Mouse (Mus musculus): Measurements from ENCODE around the gene Lipo3. TPM values are rescaled to one million over a fixed set of nuclear protein-coding genes. Genes with fewer than 3 reads are reported as not detected.
"Not testable (repeated sequence)": the region's sequence is repeated elsewhere in the genome, so short reads cannot be mapped to it uniquely, and the experiment has no call there.

The Lipo3 gene
- polyA plus RNA-seq (2015; fragmentation: Nextera tagmentation; extraction: Ambion mirVana), result 13.8 and 14.5 TPM in 2 replicates

GRCm38 (mm10) chr19:33761287-33762086, at the start of gene Lipo3:
Lipo3 (minus strand) TSS chr19:33761951.
- peak; percentile 82 for ATAC-seq (ENCODE audit: insufficient read depth, low FRiP score, low read depth)

GRCm38 (mm10) chr19:33787359-33787758, 25.6 kb upstream of the Lipo3 start, which contains the start of gene Lipo1:
Lipo1 (minus strand) TSS chr19:33787459.
- not testable (repeated sequence) for H3K4me1 ChIP-seq; H3K4me2 ChIP-seq; H3K9me3 ChIP-seq; H3K27ac ChIP-seq; ATAC-seq (ENCODE audit: insufficient read depth, low FRiP score, low read depth); H3K4me3 ChIP-seq (replicated peaks); H3K27me3 ChIP-seq (replicated peaks); H3K9ac ChIP-seq; H3K36me3 ChIP-seq

More at GRCm38 (mm10) chr19:33761287-33762086, at the start of gene Lipo3:
- not testable (repeated sequence) for H3K27ac ChIP-seq; H3K4me3 ChIP-seq (replicated peaks); H3K27me3 ChIP-seq (replicated peaks); H3K36me3 ChIP-seq; H3K9me3 ChIP-seq; H3K9ac ChIP-seq; H3K4me1 ChIP-seq
- 34% methylated on average over 13 of the region's 41 CpGs for WGBS
- 0 out of 2 replicates have a peak within 1 kb of the TSS, but pooled peaks have one; percentile 25 for H3K4me2 ChIP-seq

- no peak for ATAC-seq (ENCODE audit: insufficient read depth, low FRiP score, low read depth)
- Histone ChIP-seq H3K36me3 (no peaks in the 10 kb centered on the region), H3K4me1 (no peaks in the 10 kb centered on the region), H3K27me3 (replicated peaks) (no peaks in the 10 kb centered on the region), H3K4me2 (no peak overlapping the region), H3K27ac (no peak overlapping the region), H3K9ac (no peak overlapping the region), H3K9me3 (no peaks in the 10 kb centered on the region), H3K4me3 (replicated peaks) (no peak overlapping the region)
- WGBS, result 86% methylated on average over 12 of the region's 12 CpGs
These were observed 25.0 kb upstream of the Lipo3 start for GRCm38 (mm10) chr19:33786576-33787277.

GRCm38 (mm10) chr19:33751259-33751658, 10.5 kb downstream of the Lipo3 start, which contains the start of gene Lipo2:
Lipo2 (minus strand) TSS chr19:33751359.
- H3K9ac ChIP-seq; H3K4me2 ChIP-seq; H3K27ac ChIP-seq; H3K36me3 ChIP-seq; H3K4me1 ChIP-seq; ATAC-seq (ENCODE audit: insufficient read depth, low FRiP score, low read depth); H3K27me3 ChIP-seq (replicated peaks); H3K9me3 ChIP-seq; H3K4me3 ChIP-seq (replicated peaks): not testable (repeated sequence)
- 91% methylated on average over 1 of the region's 1 CpGs for WGBS

GRCm38 (mm10) chr19:33625152-33625551, 136.6 kb downstream of the Lipo3 start, which contains the start of gene Gm8978:
Gm8978 (minus strand) TSS chr19:33625252.
- H3K27ac ChIP-seq; H3K9ac ChIP-seq; H3K36me3 ChIP-seq; ATAC-seq (ENCODE audit: insufficient read depth, low FRiP score, low read depth); H3K4me2 ChIP-seq; H3K4me1 ChIP-seq; H3K4me3 ChIP-seq (replicated peaks); H3K27me3 ChIP-seq (replicated peaks); H3K9me3 ChIP-seq: not testable (repeated sequence)

GRCm38 (mm10) chr19:33589626-33590302, 172.0 kb downstream of the Lipo3 start:
- Histone ChIP-seq H3K4me2 (peak overlapping the region; percentile 50), H3K4me3 (replicated peaks) (peak overlapping the region; percentile 38)
- not testable (repeated sequence) for H3K4me1 ChIP-seq; H3K27me3 ChIP-seq (replicated peaks); H3K36me3 ChIP-seq; H3K9me3 ChIP-seq; H3K27ac ChIP-seq; H3K9ac ChIP-seq
- WGBS, result 3% methylated on average over 11 of the region's 38 CpGs
- ATAC-seq (ENCODE audit: insufficient read depth, low FRiP score, low read depth), result peak; percentile 94

- not testable (repeated sequence) for H3K27ac ChIP-seq; H3K4me3 ChIP-seq (replicated peaks); H3K4me1 ChIP-seq; H3K9me3 ChIP-seq; H3K9ac ChIP-seq; H3K36me3 ChIP-seq; ATAC-seq (ENCODE audit: insufficient read depth, low FRiP score, low read depth); H3K4me2 ChIP-seq; H3K27me3 ChIP-seq (replicated peaks)
- WGBS, result 81% methylated on average over 5 of the region's 5 CpGs
These were observed 193.2 kb downstream of the Lipo3 start for GRCm38 (mm10) chr19:33568551-33568950.

- Histone ChIP-seq H3K27me3 (replicated peaks) (no peaks in the 10 kb centered on the region), H3K36me3 (no peaks in the 10 kb centered on the region), H3K27ac (no peak within 1 kb of the TSS), H3K4me1 (no peaks in the 10 kb centered on the region), H3K9me3 (no peaks in the 10 kb centered on the region), H3K4me2 (no peak within 1 kb of the TSS), H3K4me3 (replicated peaks) (no peak within 1 kb of the TSS), H3K9ac (no peak within 1 kb of the TSS)
- ATAC-seq (ENCODE audit: insufficient read depth, low FRiP score, low read depth), result no peak
These were observed 244.1 kb downstream of the Lipo3 start, which contains the start of gene Lipo4 for GRCm38 (mm10) chr19:33517680-33518079. Lipo4 (minus strand) TSS chr19:33517780.

Small RNAs within 50 kb of the gene (microRNA-seq; reads per million reads assigned to microRNA genes)
- gene Gm27440, result not detected

Other genes with a start within 250 kb of the Lipo3 start
- gene Lipo4, start 244.2 kb downstream of the Lipo3 start, polyA plus RNA-seq (2015; fragmentation: Nextera tagmentation; extraction: Ambion mirVana), result not detected in 2 replicates
- gene Gm8978, start 136.7 kb downstream of the Lipo3 start, polyA plus RNA-seq (2015; fragmentation: Nextera tagmentation; extraction: Ambion mirVana), result not detected in 2 replicates
- 0.24 and 0.58 TPM in 2 replicates for gene Lipo2, start 10.6 kb downstream of the Lipo3 start, polyA plus RNA-seq (2015; fragmentation: Nextera tagmentation; extraction: Ambion mirVana)
- not detected in 2 replicates for gene Lipo1, start 25.5 kb upstream of the Lipo3 start, polyA plus RNA-seq (2015; fragmentation: Nextera tagmentation; extraction: Ambion mirVana)
- not detected in 2 replicates for gene Lipf, start 199.2 kb upstream of the Lipo3 start, polyA plus RNA-seq (2015; fragmentation: Nextera tagmentation; extraction: Ambion mirVana)
- 0.06 and 0.48 TPM in 2 replicates for gene Lipk, start 246.3 kb upstream of the Lipo3 start, polyA plus RNA-seq (2015; fragmentation: Nextera tagmentation; extraction: Ambion mirVana)

All from stomach, embryonic 15.5 days (tissue).